Mouse (Mus musculus) brown adipose tissue, adult 24 weeks (tissue): ENCODE data around the gene Ppp6r1. TPM values are rescaled to one million over a fixed set of nuclear protein-coding genes. Genes with fewer than 3 reads are reported as not detected.
"Not testable (repeated sequence)": the region's sequence is repeated elsewhere in the genome, so short reads cannot be mapped to it uniquely, and the experiment has no call there.

Source experiments
- H3K27ac ChIP-seq: fragments of 200-500 bp; replicated peaks from 2 replicates; pipeline ENCODE4 v1.5.1; 2012; ENCODE audit warnings: low read depth, mild to moderate bottlenecking, low read length
- H3K4me1 ChIP-seq: fragments of 200-500 bp; 2 replicates; pipeline ENCODE4 v1.6.1; 2012; ENCODE audit warnings: low read length, mixed read lengths; ENCODE audit not compliant: control insufficient read depth, insufficient read depth, insufficient read length
- H3K4me3 ChIP-seq: fragments of 200-500 bp; 2 replicates; pipeline ENCODE4 v1.5.1; 2012; ENCODE audit warnings: low read depth, mild to moderate bottlenecking, low read length, moderate library complexity; ENCODE audit not compliant: insufficient read depth
- polyA plus RNA-seq: library from polyadenylated mRNA; stranded (reverse); fragments of >200 nt; gene quantifications from 2 replicates; pipeline ENCODE4 v1.2.4, GENCODE M21; 2012; ENCODE audit not compliant: missing spikeins, insufficient read depth, insufficient read length

Ppp6r1 gene
- polyA plus RNA-seq, 1 experiment = 31.0 TPM

- no peak overlapping the region for H3K27ac ChIP-seq
- H3K4me3 ChIP-seq = no peak overlapping the region
- no peaks in the 10 kb centered on the region for H3K4me1 ChIP-seq
These were observed 46.4 kb downstream of the Ppp6r1 start for GRCm38 (mm10) chr7:4612386-4612785.

- H3K27ac ChIP-seq = no peak overlapping the region
- no peaks in the 10 kb centered on the region for H3K4me1 ChIP-seq
- H3K4me3 ChIP-seq = no peak overlapping the region
These were observed 46.9 kb downstream of the Ppp6r1 start for GRCm38 (mm10) chr7:4611921-4612341.

- H3K27ac ChIP-seq = no peak overlapping the region
- no peak overlapping the region for H3K4me3 ChIP-seq
- no peaks in the 10 kb centered on the region for H3K4me1 ChIP-seq
These were observed 47.3 kb downstream of the Ppp6r1 start for GRCm38 (mm10) chr7:4611511-4611910.

- Histone ChIP-seq H3K4me3 (no peak overlapping the region), H3K27ac (no peak overlapping the region), H3K4me1 (no peaks in the 10 kb centered on the region)
These were observed 50.8 kb downstream of the Ppp6r1 start for GRCm38 (mm10) chr7:4608002-4608401.

- Histone ChIP-seq H3K4me3 (no peak within 1 kb of the TSS), H3K4me1 (no peaks in the 10 kb centered on the region), H3K27ac (no peak within 1 kb of the TSS)
These were observed 54.9 kb downstream of the Ppp6r1 start, which contains the start of gene Ptprh for GRCm38 (mm10) chr7:4603873-4604272. TSS of gene Ptprh (minus strand) at chr7:4604041.

GRCm38 (mm10) chr7:4602969-4603368 lies 55.9 kb downstream of the Ppp6r1 start:
- no peaks in the 10 kb centered on the region for H3K4me1 ChIP-seq
- H3K4me3 ChIP-seq = no peak overlapping the region
- no peak overlapping the region for H3K27ac ChIP-seq

GRCm38 (mm10) chr7:4597046-4597445 lies 61.8 kb downstream of the Ppp6r1 start:
- H3K27ac ChIP-seq, H3K4me3 ChIP-seq: not testable (repeated sequence)

More at GRCm38 (mm10) chr7:4597046-4597445, 61.8 kb downstream of the Ppp6r1 start:
- H3K4me1 ChIP-seq = not testable (repeated sequence)

Other genes starting within 250 kb of the Ppp6r1 start
- gene Rdh13, start 213.4 kb downstream of the Ppp6r1 start, polyA plus RNA-seq = 15.1 and 29.0 TPM in 2 replicates
- gene Eps8l1, start 198.3 kb downstream of the Ppp6r1 start, polyA plus RNA-seq = 2.2 and 2.3 TPM in 2 replicates
- gene Ppp1r12c, start 157.3 kb downstream of the Ppp6r1 start, polyA plus RNA-seq = 32.9 and 42.2 TPM in 2 replicates
- gene Tnnt1, start 142.6 kb downstream of the Ppp6r1 start, polyA plus RNA-seq = 25.6 and 40.1 TPM in 2 replicates
- gene Tnni3, start 134.8 kb downstream of the Ppp6r1 start, polyA plus RNA-seq = not detected in 2 replicates
- not detected in 2 replicates for gene Dnaaf3, start 126.6 kb downstream of the Ppp6r1 start, polyA plus RNA-seq
- not detected in 2 replicates for gene Syt5, start 111.5 kb downstream of the Ppp6r1 start, polyA plus RNA-seq
- gene Ptprh, start 55.0 kb downstream of the Ppp6r1 start, polyA plus RNA-seq = not detected in 2 replicates
- gene Tmem86b, start 27.6 kb downstream of the Ppp6r1 start, polyA plus RNA-seq = 1.0 and 2.2 TPM in 2 replicates
- 21.7 and 23.6 TPM in 2 replicates for gene Hspbp1, start 26.0 kb upstream of the Ppp6r1 start, polyA plus RNA-seq
- 0.63 TPM in 2 replicates for gene Brsk1, start 31.6 kb upstream of the Ppp6r1 start, polyA plus RNA-seq
- gene Tmem150b, start 66.2 kb upstream of the Ppp6r1 start, polyA plus RNA-seq = not detected in 2 replicates
- 20.0 and 25.7 TPM in 2 replicates for gene Kmt5c, start 81.1 kb upstream of the Ppp6r1 start, polyA plus RNA-seq
- gene Cox6b2, start 94.1 kb upstream of the Ppp6r1 start, polyA plus RNA-seq = 7.9 and 17.6 TPM in 2 replicates
- not detected in 2 replicates for gene Fam71e2, start 112.3 kb upstream of the Ppp6r1 start, polyA plus RNA-seq
- gene Il11, start 123.8 kb upstream of the Ppp6r1 start, polyA plus RNA-seq = not detected in 2 replicates
- not detected in 2 replicates for gene Tmem190, start 123.9 kb upstream of the Ppp6r1 start, polyA plus RNA-seq
- gene Tmem238, start 130.6 kb upstream of the Ppp6r1 start, polyA plus RNA-seq = 17.0 and 23.3 TPM in 2 replicates
- gene Rpl28, start 133.9 kb upstream of the Ppp6r1 start, polyA plus RNA-seq = 347 and 411 TPM in 2 replicates
- 64.5 and 67.8 TPM in 2 replicates for gene Ube2s, start 153.6 kb upstream of the Ppp6r1 start, polyA plus RNA-seq
- gene Shisa7, start 185.7 kb upstream of the Ppp6r1 start, polyA plus RNA-seq = 0.40 and 0.42 TPM in 2 replicates
- gene Isoc2b, start 211.2 kb upstream of the Ppp6r1 start, polyA plus RNA-seq = 19.1 and 36.2 TPM in 2 replicates
- gene Isoc2a, start 218.1 kb upstream of the Ppp6r1 start, polyA plus RNA-seq = 55.3 and 59.3 TPM in 2 replicates
- gene Gm36210, start 247.5 kb upstream of the Ppp6r1 start, polyA plus RNA-seq = not detected in 2 replicates